Mouse (Mus musculus): Measurements from ENCODE around the gene Gm21969.
A peak's percentile ranks its signal among the peaks of the same experiment; 100 is the strongest.

Gene Gm21969

DNA sequence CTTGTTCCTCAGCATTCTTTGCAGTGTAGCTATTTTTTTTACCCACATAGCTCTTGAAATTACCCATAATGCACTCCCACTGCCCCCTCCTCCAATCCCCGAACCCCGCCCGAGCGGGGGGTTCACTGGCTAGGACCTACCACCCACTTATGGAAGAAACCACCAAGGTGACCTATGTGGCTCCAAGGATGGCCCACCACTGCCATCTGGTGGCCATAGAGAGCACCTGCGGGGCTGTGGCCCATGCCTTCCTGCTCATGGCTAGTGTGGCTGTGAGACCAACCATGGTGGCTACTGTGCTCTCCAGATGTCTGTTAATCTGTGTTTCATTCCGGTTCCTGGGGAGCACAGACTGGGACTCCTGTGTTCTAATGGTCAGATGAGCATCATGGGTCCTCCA, 66.9 kb downstream of the Gm21969 start:
- peak; percentile 34 to 51 for DNase-seq

DNA sequence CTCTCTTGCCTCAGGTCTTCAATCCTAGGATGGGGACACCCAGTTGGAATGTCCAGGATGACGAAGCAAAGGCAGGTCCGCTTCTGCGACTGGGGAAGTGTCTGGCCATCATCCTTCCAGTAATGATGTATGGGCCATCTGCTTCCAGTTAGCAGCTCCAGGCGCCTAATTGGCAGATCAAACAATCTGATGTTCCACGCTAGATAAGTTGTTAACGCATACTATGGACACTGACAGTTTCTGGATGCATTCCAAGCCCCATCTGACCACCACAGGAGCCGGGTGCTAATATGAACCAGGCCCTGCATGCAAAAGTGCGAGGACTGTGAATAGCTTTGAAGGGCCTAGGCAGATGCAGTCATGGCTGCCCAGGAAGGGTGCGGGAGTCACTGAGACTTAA, 72.7 kb downstream of the Gm21969 start:
- no peak for DNase-seq

DNA sequence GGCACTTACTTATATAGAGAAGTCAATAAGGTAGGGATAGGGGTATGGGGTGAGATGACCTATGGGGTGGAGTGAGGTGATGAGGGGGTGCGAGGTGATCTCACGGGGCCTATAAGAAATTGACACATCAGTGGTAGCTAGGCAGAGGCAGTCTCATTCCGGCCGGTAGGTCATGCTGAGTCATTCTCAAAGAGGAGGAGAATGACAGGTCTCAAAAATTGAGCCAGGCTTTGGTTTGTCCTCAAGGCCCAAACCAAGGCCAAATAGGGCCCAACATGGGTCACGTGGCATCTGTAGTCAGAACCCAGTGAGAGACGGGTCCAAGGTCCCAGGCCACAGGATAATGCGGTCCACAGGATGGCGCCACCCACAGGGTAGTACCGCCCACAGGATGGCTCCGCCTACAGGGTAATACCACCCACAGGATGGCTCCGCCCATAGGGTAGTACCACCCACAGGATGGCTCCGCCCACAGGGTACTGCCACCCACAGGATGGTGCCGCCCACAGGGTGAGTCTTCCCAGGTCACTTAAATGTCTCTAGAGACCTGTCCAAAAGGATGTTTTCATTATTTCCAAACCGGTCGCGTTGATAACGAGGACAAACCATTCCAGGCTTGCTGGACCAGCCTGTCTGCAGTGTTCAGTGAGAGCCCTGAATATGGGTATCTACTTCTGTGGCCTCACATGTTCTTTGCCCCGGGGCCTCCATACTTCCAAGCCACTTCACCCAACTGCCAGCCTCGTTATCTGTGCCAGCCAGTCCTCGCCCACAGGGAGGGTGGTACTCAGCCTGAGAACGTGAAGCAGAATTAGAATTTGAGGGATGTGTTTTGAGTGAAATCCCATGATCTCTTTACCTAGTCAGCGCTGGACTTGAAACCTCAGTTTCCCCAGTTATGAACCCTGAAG, 81.0 kb downstream of the Gm21969 start:
- DNase-seq, result peak in 1 of 2 experiments; percentile 17

GRCm38 (mm10) chr4:139684639-139685017, 81.6 kb downstream of the Gm21969 start:
- peak; percentile 20 to 43 for DNase-seq

DNA sequence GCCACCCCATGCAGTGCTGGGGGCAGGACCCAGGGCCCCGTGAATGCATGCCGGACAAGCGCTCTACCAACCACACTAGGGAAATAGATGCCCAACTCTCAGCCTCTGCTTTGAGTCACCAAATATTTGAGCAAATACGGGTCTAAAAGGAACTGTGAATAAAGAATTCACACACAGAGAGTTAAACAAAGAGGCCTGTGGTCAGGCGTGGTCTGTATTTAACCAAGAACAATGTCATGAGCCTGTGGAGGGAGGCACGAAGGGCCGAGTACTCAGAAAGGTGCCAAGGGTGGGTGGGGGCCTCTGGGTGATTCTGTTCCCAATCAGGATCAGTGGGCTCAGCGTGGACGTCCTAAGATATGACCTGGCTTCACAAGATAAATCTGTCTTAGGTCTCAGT, 85.1 kb downstream of the Gm21969 start:
- no peak for DNase-seq

DNA sequence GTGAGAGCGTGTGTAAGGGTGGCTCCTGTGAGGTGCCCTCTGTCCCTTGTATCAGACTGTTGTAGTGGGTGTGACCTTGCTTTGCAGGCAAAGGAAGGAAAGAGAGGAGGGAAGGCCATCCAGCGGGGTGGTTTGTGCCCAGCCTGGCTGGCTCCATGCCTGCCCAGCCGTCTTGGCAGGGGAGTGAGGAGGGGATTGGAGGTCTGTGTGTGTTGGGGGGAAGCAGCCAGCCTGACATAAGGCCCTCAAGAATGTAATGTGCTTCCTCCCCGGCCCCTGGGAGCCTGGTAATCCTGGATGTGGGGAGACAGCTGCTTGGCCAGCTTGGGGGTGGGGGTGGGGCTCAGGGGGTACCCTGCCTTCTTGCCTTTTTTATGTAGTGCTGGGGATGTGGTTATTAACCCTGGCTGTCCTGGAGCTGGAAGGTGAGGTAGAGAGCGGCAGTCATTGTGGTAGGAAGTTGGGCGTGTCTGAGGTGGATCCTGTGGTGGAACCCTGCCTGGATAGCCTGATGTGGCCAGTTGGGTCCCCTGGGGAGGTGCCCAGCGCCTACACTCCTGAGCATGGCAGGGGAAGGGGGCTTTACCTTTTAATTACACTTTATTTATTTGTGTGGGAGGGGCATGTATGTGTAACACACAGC, 86.8 kb downstream of the Gm21969 start:
- no peak for DNase-seq

DNA sequence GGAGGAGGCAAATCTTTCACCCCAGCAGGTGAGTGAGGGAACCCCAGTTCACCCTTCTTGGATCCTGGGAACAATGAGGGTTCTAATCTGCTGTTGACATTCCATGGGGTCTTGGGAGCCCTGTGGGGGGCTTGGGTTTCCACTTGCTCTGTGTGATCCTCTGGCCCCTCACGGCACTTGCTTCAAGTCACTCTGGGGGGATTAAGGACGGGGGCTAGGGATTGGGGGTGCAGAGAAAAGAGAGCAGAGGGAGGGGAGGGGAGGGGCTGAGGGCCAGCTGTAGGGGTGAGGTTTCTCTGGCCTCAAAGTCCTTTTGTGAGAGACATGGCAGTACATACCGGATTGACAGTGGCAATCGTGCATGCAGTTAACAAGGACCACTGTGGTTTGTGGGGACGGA, 90.3 kb downstream of the Gm21969 start:
- DNase-seq, result no peak

DNA sequence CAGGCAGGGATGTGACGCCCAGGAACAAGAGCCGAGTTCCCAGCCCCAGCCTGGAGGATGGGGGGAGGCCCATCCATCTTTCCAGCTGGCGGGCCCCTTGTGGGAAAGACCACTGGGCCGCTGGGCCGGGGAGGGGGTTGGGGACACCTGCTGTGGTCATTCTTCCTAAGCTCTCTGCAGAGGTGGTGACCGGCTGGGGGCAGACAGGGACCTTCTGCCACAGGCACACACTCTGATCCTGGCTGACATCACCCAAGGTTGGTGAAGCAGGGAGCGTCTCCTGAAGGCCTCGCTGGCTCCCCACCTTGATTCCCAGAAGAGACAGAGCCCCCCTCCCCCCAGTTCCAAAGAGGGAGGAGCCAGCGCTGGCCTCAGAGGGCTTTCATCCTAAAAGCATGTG, 94.8 kb downstream of the Gm21969 start:
- DNase-seq, result no peak

DNA sequence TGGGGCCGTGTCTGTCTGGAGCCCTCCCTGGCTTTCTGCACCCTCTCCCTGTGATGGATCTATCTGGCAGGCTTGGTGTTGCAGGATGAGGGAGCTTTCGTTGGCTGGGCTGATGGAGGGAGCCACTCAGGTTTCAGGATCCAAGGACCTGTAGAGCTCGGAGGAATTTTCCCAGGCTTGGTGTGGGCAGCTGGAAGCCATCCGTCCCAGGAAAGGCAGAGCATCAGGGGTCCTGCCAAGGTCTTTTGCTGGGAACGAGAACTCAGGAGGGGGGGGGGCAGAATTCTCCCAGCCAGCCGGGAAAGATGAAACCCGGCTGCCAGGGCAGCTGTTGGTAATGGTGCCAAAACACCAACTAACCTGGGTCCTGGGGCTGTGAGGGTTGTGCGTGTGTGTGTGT, 95.6 kb downstream of the Gm21969 start:
- DNase-seq, result no peak

GRCm38 (mm10) chr4:139702914-139703313, 99.9 kb downstream of the Gm21969 start:
- no peak for DNase-seq

DNA sequence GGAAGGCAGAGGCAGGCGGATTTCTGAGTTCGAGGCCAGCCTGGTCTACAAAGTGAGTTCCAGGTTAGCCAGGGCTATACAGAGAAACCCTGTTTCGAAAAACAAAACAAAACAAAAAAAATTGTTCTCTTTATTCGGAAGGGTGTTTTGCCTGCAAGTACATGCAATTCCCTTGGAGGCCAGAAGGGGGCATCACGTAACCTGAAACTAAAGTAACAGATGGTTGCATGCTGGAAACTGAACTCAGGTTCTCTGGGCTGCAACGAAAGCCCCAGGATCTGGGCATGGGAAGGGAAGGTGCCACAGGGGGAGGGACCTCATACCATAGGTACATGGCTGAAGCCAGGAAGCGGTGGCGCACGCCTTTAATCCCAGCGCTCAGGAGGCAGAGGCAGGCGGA, 100.5 kb downstream of the Gm21969 start:
- peak; percentile 5 to 6 for DNase-seq

DNA sequence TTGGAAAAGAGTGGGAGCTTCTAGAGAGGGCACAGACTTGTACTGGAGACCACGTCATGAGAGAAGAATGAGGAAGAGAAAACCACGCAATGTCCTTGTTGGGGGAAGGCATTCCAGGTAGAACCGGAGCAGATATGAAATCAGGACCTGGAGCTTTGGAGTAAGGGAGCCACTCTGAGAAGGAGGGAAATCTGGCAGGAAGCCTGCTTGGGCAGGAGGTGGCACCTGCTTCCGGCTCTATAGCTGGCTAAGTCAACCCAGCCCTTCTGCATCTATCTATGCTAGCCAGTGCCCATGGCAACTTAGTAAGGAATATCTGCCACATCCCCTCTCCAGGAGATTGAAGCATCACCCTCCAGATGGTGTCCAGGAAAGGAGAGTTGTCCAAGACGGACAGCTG, 103.0 kb downstream of the Gm21969 start:
- no peak for DNase-seq

DNA sequence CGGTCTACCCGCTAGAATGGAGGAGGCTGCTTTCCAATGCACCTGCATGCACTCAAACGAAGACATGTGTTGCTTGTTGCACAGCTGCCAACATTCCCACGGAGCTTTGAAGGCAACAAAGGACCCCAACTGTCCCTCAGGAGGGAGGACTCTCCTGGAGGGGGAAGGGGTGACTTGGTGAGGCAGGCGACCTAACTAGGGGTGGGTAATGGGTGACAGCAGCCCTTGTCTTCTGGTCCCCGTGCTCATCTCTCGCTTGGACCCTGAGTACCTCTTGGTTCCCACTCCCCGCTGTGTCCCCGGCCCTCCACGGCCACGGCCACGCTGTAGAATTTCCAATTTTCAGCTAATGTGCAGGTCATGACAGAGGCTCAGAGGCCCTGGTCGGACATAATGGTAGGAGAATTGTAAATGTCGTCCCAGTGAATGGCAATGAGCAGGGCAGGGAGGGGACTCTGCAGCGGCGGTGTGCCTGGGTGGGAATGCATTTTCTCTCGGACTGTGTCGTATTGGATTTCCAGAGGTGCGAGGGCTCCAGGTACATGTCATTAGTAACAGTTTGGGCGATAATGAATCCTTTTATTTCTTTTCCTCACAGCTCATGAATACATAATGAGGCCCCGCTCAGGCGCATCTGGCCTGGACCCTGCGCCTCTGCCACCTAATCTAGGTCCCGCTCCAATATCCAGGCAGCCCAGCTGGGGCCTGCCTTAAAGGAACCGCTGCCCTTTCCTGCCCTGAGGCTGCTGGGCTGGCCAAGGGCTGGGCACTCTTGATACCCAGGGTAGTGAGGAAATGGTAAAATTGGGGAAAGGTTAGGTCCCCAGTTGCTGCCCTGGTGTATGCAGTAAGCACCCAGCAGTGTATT, 107.7 kb downstream of the Gm21969 start:
- no peak for DNase-seq
